Mouse (Mus musculus): ENCODE data around the gene Loxl1. TPM values are rescaled to one million over a fixed set of nuclear protein-coding genes. Genes with fewer than 3 reads are reported as not detected.

Gene Loxl1
- total and polyA plus RNA-seq, 3 experiments: not detected

GRCm38 (mm10) chr9:58265368-58265767, 47.6 kb downstream of the Loxl1 start:
- Histone ChIP-seq H3K4me2 (ENCODE audit: insufficient read depth, low read depth, poor library complexity, severe bottlenecking) (peak overlapping the region; percentile 68), H3K36me3 (replicated peaks in 1 of 2; ENCODE audit: control insufficient read depth in 1 of 2, insufficient read depth in 1 of 2, low read length in 1 of 2) (peaks cover 21 to 33% of the 10 kb centered on the region in 2 experiments), H3K9ac (ENCODE audit: insufficient read depth, low read depth) (no peak overlapping the region), H3K27ac (ENCODE audit: insufficient read depth, low read depth) (peak overlapping the region; percentile 73), H3K9me3 (replicated peaks; ENCODE audit: low read length) (no peaks in the 10 kb centered on the region), H3K4me1 (ENCODE audit: control insufficient read depth in 1 of 2, insufficient read depth in 2 of 2) (peaks cover 21 to 82% of the 10 kb centered on the region in 2 experiments), H3K79me2 (replicated peaks; ENCODE audit: control insufficient read depth, extremely low read depth, insufficient read depth, poor library complexity, severe bottlenecking) (peaks cover 3% of the 10 kb centered on the region), H3K27me3 (replicated peaks) (no peaks in the 10 kb centered on the region), H3K4me3 (replicated peaks in 1 of 3; ENCODE audit: low read depth in 2 of 3, low read length in 2 of 3, poor library complexity in 1 of 3) (no peak overlapping the region)
- no peak for TF ChIP-seq SMC3 (IDR thresholded peaks at IDR 0.05; ENCODE audit: low read depth, low read length)
- TF ChIP-seq EP300 (IDR thresholded peaks at IDR 0.05; ENCODE audit: low read length): peak; percentile 87
- TF ChIP-seq CHD2 (IDR thresholded peaks at IDR 0.05; ENCODE audit: low read length): no peak
- TF ChIP-seq SIN3A (IDR thresholded peaks at IDR 0.05; ENCODE audit: low read length): no peak
- TF ChIP-seq HCFC1 (IDR thresholded peaks at IDR 0.05; ENCODE audit: low read depth, low read length): no peak
- TF ChIP-seq USF1 (IDR thresholded peaks at IDR 0.05; ENCODE audit: low read depth, low read length): no peak
- TF ChIP-seq NELFE (IDR thresholded peaks at IDR 0.05; ENCODE audit: low read depth, low read length): no peak
- TF ChIP-seq JUN (IDR thresholded peaks at IDR 0.05; ENCODE audit: insufficient read depth, low read depth, low read length): peak; percentile 89
- TF ChIP-seq RAD21 (IDR thresholded peaks at IDR 0.05; ENCODE audit: low read depth, low read length): no peak
- TF ChIP-seq GABPA (IDR thresholded peaks at IDR 0.05; ENCODE audit: insufficient replicate concordance, low read depth, low read length): no peak
- peak; percentile 61 for TF ChIP-seq JUND (conservative IDR thresholded peaks at IDR 0.05; ENCODE audit: low read depth, low read length)
- TF ChIP-seq POLR2AphosphoS2 (IDR thresholded peaks at IDR 0.05; ENCODE audit: low read depth, low read length): no peak
- no peak for TF ChIP-seq ZC3H11A (IDR thresholded peaks at IDR 0.05; ENCODE audit: low read depth, low read length)
- no peak for TF ChIP-seq MYC (IDR thresholded peaks at IDR 0.05; ENCODE audit: low read depth, low read length)
- TF ChIP-seq BHLHE40 (IDR thresholded peaks at IDR 0.05; ENCODE audit: low read depth, low read length): peak; percentile 70
- TF ChIP-seq ETS1 (conservative IDR thresholded peaks at IDR 0.05; ENCODE audit: low read depth, low read length): peak; percentile 82
- peak; percentile 68 for TF ChIP-seq ELF1 (IDR thresholded peaks at IDR 0.05; ENCODE audit: low read depth, low read length)
- TF ChIP-seq NRF1 (IDR thresholded peaks at IDR 0.05; ENCODE audit: low read depth, low read length): no peak
- no peak for TF ChIP-seq E2F4 (IDR thresholded peaks at IDR 0.05; ENCODE audit: insufficient replicate concordance, low read depth, low read length)
- TF ChIP-seq ZMIZ1 (IDR thresholded peaks at IDR 0.05; ENCODE audit: low read depth, low read length): no peak
- TF ChIP-seq PAX5 (IDR thresholded peaks at IDR 0.05; ENCODE audit: low read length): no peak
- no peak for TF ChIP-seq KAT2A (IDR thresholded peaks at IDR 0.05; ENCODE audit: insufficient replicate concordance, low read length)
- no peak for TF ChIP-seq CHD1 (IDR thresholded peaks at IDR 0.05; ENCODE audit: low read depth, low read length)
- TF ChIP-seq MXI1 (IDR thresholded peaks at IDR 0.05; ENCODE audit: low read depth, low read length): no peak
- no peak for TF ChIP-seq MAFK (IDR thresholded peaks at IDR 0.05; ENCODE audit: insufficient replicate concordance, low read length)
- peak; percentile 88 for TF ChIP-seq IRF4 (IDR thresholded peaks at IDR 0.05; ENCODE audit: low read depth, low read length)
- no peak for TF ChIP-seq ZNF384 (IDR thresholded peaks at IDR 0.05; ENCODE audit: low read depth, low read length)
- no peak for TF ChIP-seq ZKSCAN1 (IDR thresholded peaks at IDR 0.05; ENCODE audit: borderline replicate concordance, low read depth, low read length)
- 0 out of 2 replicates have a peak, but pooled peaks have one; percentile 65 for TF ChIP-seq MEF2A (IDR thresholded peaks at IDR 0.05; ENCODE audit: borderline replicate concordance, low read depth, low read length)
- TF ChIP-seq USF2 (conservative IDR thresholded peaks at IDR 0.05; ENCODE audit: low read depth, low read length): no peak
- no peak for TF ChIP-seq RCOR1 (conservative IDR thresholded peaks at IDR 0.05; ENCODE audit: low read depth, low read length)
- TF ChIP-seq UBTF (IDR thresholded peaks at IDR 0.05; ENCODE audit: low read depth, low read length): no peak
- no peak for TF ChIP-seq MAX (IDR thresholded peaks at IDR 0.05; ENCODE audit: low read length)
- TF ChIP-seq TCF12 (IDR thresholded peaks at IDR 0.05; ENCODE audit: low read depth, low read length): 0 out of 2 replicates have a peak, but pooled peaks have one; percentile 60
- TF ChIP-seq POLR2A (IDR thresholded peaks at IDR 0.05; ENCODE audit: low read depth, low read length): no peak
- dilution Hi-C loops (cut with MboI; ENCODE audit: extremely low pct_ligation_motif_present, extremely low pct_unique_long_range_greater_than_20kb, low sequenced_read_pairs) (no loop called here), in situ Hi-C loops (cut with MboI; ENCODE audit: low pct_ligation_motif_present, low pct_unique_long_range_greater_than_20kb, low sequenced_read_pairs) (loop anchor here (25.0 kb wide), 1 partner anchor 453 kb away; no protein-coding TSS in a partner anchor)
- DNase-seq (ENCODE audit: extremely low read depth): no peak

Measured in CH12.LX (cell line).